Mouse (Mus musculus) embryo, embryonic 9.5 days (tissue): Measurements from ENCODE around the gene Spred2.
A peak's percentile ranks its signal among the peaks of the same experiment; 100 is the strongest.
"Not testable (repeated sequence)": the region's sequence is repeated elsewhere in the genome, so short reads cannot be mapped to it uniquely, and the experiment has no call there.

ENCODE experiments used
- DNase-seq: peaks from one replicate; pipeline ENCODE4 v3.0.0-alpha.2; 2017; ENCODE audit errors: extremely low spot score

Spred2 gene

GRCm38 (mm10) chr11:20054617-20055016 lies 130.4 kb downstream of the Spred2 start:
- DNase-seq, result no peak

GRCm38 (mm10) chr11:20056168-20056567 lies 132.0 kb downstream of the Spred2 start:
- no peak for DNase-seq

DNA sequence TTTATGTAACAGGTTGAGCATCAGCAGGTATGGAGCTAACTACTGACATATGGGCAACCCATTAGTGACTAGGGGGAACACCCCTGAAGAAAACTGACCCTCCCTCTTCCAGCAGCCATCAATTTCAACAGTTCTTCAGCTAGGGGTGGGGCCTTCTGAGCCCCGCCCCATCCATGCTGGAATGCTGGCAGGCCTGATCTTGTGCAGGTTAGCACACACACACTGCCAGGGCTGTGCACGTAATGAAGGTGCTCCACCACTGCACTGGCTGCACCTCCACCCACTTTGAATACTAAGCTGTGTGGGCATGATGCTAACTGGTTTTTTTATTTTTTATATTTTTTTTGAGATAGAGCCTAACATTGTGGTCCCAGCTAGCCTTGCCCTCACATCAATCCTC lies 133.3 kb downstream of the Spred2 start:
- DNase-seq, result no peak

DNA sequence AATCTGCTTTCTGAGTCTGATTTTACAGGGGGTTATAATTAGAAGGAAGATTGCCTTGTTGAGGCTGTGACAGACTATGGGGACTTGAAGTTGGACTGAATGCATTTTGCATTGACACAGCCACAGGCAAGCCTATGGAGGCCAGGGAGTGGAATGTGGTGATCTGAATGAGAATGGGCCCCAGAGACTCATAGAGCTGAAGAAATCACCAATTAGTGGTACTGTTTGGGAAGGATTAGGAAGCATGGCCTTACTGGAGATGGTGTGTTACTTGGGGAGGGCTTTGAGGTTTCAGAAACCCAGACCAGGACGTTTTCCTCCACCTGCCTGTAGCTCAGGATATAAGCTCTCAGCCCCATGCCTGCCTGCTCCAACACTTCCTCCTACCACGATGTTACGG lies 135.6 kb downstream of the Spred2 start:
- no peak for DNase-seq

- not testable (repeated sequence) for DNase-seq
Observed at GRCm38 (mm10) chr11:20062801-20063200, 138.6 kb downstream of the Spred2 start.

- DNase-seq, result not testable (repeated sequence)
Observed at GRCm38 (mm10) chr11:20064086-20064485, 139.9 kb downstream of the Spred2 start.

GRCm38 (mm10) chr11:20064926-20065325 lies 140.8 kb downstream of the Spred2 start:
- DNase-seq, result no peak

DNA sequence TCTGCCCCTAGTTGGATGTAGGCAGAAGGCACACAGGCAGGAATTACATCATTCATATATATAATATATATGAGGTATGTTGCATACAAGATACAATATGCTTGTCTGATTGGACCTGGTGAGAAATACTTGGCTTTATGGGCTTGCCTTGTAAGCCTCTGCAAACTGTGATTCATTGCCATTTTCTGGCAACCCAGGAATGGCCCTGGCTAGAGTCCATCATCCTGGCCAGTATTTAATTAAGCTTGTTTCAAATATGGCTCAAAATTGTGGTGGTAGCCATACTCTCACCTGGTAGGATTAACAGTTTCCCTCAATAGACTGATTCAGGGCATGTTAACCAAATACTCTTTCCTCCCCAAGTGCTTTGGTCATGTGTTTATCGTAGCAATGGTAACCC lies 141.9 kb downstream of the Spred2 start:
- DNase-seq, result no peak

DNA sequence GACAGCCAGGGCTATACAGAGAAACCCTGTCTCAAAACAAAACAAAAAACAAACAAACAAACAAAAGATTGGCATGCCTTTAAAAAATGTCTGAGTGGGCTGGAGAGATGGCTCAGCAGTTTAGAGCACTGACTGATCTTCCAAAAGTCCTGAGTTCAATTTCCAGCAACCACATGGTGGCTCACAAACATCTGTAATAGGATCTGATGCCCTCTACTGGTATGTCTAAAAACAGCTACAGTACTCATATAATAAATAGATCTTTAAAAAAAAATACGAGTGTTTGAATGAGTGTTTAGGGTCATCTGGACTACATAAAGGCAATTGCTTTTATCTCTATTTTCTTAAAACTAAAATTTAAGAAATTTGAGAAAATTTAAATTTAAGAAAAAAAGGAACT lies 143.3 kb downstream of the Spred2 start:
- DNase-seq, result no peak

- no peak for DNase-seq
Observed at GRCm38 (mm10) chr11:20068346-20069004, 144.3 kb downstream of the Spred2 start.

- peak; percentile 39 for DNase-seq
Observed at GRCm38 (mm10) chr11:20072174-20072573, 148.0 kb downstream of the Spred2 start.

DNA sequence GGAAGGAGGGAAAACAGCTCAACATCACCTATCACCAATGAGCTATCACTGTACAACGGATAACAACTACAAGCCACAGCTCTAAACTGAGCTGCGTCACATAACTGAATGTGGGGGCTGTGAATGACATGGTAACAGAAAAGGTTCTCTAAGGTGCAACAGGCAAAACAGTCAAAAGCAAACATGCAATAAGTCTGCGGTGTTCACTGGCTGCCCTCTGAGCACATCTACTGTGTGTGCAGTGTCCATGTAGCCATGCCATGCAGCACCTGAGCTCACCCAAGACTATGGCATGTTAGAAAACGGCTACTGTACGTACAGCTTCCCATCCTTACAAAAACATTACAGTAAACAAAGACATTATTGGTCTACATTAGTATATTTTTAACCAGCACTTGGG lies 148.7 kb downstream of the Spred2 start:
- DNase-seq, result no peak
